Mouse (Mus musculus) stomach, postnatal 0 days (tissue): ENCODE results near the gene Snip1.

Source experiments
- CTCF ChIP-seq: IDR thresholded peaks from 2 replicates; pipeline ENCODE4 v1.5.1; 2016; ENCODE audit warnings: antibody characterized with exemption, low read depth, mild to moderate bottlenecking, moderate library complexity
- EP300 ChIP-seq: optimal IDR thresholded peaks from 2 replicates; pipeline ENCODE3; 2016; ENCODE audit warnings: antibody characterized with exemption

GRCm38 (mm10) chr4:125115710-125116089, 49.2 kb downstream of the Snip1 start:
- TF ChIP-seq CTCF, result no peak; the same call in 1 of the 2 replicates
- TF ChIP-seq EP300, result no peak
